Mouse (Mus musculus): ENCODE results near the gene Chd2. TPM values are rescaled to one million over a fixed set of nuclear protein-coding genes. Genes with fewer than 3 reads are reported as not detected.

Gene Chd2
- 8.9 and 11.1 TPM in 2 replicates for polyA plus RNA-seq (2021; fragmentation: Nextera tagmentation)
- long read RNA-seq, experiment 1, partial matches to known transcripts: 13 of 28 reads
- long read RNA-seq, experiment 1, other reads (novel, unspliced or antisense): 10 of 28 reads
- long read RNA-seq, experiment 2, partial matches to known transcripts: 13 of 19 reads
- long read RNA-seq, experiment 2, other reads (novel, unspliced or antisense): 5 of 19 reads

GRCm38 (mm10) chr7:73541412-73542130 is at the start of gene Chd2:
Chd2 (minus strand) TSS chr7:73541830.

Other genes with a start within 250 kb of the Chd2 start
- gene Rgma, start 166.3 kb downstream of the Chd2 start, polyA plus RNA-seq (2021; fragmentation: Nextera tagmentation): 6.8 and 15.0 TPM in 2 replicates
- gene Fam174b, start 198.5 kb upstream of the Chd2 start, polyA plus RNA-seq (2021; fragmentation: Nextera tagmentation): 25.7 and 31.2 TPM in 2 replicates

Data from left cerebral cortex, adult 6 months (tissue).